ENCODE assay signal across 16 mouse cellular contexts in the genomic region with DNA sequence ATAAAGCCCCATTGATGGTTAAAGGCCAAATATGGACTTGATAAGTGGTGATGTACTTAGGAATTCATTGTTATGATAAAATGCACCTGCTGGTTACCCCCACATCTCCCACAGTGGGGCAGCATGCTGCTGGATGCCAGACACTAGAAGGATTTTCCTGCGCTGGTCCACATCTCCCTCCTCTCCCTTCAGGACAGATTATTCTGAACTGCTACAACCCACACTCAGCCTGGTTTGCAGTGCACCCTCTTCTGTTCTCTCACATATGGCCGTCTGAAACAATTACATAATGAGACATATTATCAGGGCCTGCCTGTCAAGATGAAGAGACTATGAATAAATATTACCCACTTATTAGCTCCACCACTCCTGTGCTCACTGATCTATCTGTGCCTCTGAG.
DNase-seq lines count a peak whose midpoint lies in the region; ATAC-seq lines count a peak whose summit lies in the region.
"Had no signal": no experiment of that assay in that cellular context is flagged by ENCODE, and none has a peak within 500 bp of the region (broad histone marks: within the 10 kb centered on the region; RNA-seq: fewer than 3 reads in every experiment).

No protein-coding gene starts in this region.

- H3K9me3 ChIP-seq in hindbrain, embryonic 14.5 days (ENCODE audit: control insufficient read depth, low read length): no peaks in the 10 kb centered on the region
- H3K9me3 ChIP-seq in midbrain, embryonic 16.5 days (replicated peaks; ENCODE audit: control insufficient read depth, low read length, poor library complexity, severe bottlenecking): no peaks in the 10 kb centered on the region
- H3K9me3 ChIP-seq: embryonic facial prominence, embryonic 13.5 days; kidney, embryonic 15.5 days; limb, embryonic 13.5 days had no signal

- peak; percentile 72 for ATAC-seq in hindbrain, embryonic 14.5 days (ENCODE audit: low FRiP score)
- peak; percentile 87 for ATAC-seq in midbrain, embryonic 16.5 days
- ATAC-seq in megakaryocyte, adult 5-6 weeks (ENCODE audit: poor library complexity, severe bottlenecking): no peak
- ATAC-seq: lung, postnatal 0 days had no signal

- no peak overlapping the region for H3K4me3 ChIP-seq in hindbrain, embryonic 14.5 days (replicated peaks; ENCODE audit: low read length)
- H3K4me3 ChIP-seq in midbrain, embryonic 16.5 days (ENCODE audit: low read depth, low read length): no peak overlapping the region
- H3K4me3 ChIP-seq: embryonic facial prominence, embryonic 13.5 days; kidney, embryonic 15.5 days; limb, embryonic 13.5 days had no signal

- intact Hi-C loops in left cerebral cortex, postnatal 36 days (cut with DNase I): loop anchor here (5.0 kb wide), 1 partner anchor 179 kb away; the partner anchor contains the start of gene Etv1
- intact Hi-C loops in left cerebral cortex, postnatal 10 days (cut with DNase I): loop anchor here (10.0 kb wide), 1 partner anchor 177 kb away; the partner anchor contains the start of gene Etv1

- peak; percentile 5 for DNase-seq in embryo, embryonic 10 days (ENCODE audit: low spot score)
- no peak for DNase-seq in embryo, embryonic 9.5 days (ENCODE audit: extremely low spot score)
- peak; percentile 19 to 27 for DNase-seq in left cerebral cortex, postnatal 36 days (ENCODE audit: low spot score in 2 of 2)
- DNase-seq in left cerebral cortex, postnatal 10 days (ENCODE audit: extremely low spot score in 1 of 2, low spot score in 2 of 2): no peak
- DNase-seq in hindbrain, embryonic 14.5 days (ENCODE audit: low spot score): no peak
- no peak for DNase-seq in ovary, postnatal 14 days (ENCODE audit: low spot score)
- DNase-seq: cerebellum, adult 11 months; gastrocnemius, postnatal 25 days; thymus, postnatal 25 days had no signal

- H3K4me1 ChIP-seq in hindbrain, embryonic 14.5 days (replicated peaks; ENCODE audit: control insufficient read depth, insufficient read depth, low read length): 0 out of 2 replicates have a peak, but pooled peaks cover 3% of the 10 kb centered on the region
- H3K4me1 ChIP-seq in midbrain, embryonic 16.5 days (ENCODE audit: control insufficient read depth, insufficient read depth, low read length): no peaks in the 10 kb centered on the region
- H3K4me1 ChIP-seq: embryonic facial prominence, embryonic 13.5 days; kidney, embryonic 15.5 days; limb, embryonic 13.5 days had no signal

- H3K9ac ChIP-seq in hindbrain, embryonic 14.5 days: no peak overlapping the region
- no peak overlapping the region for H3K9ac ChIP-seq in midbrain, embryonic 16.5 days (ENCODE audit: low read depth, low read length)
- H3K9ac ChIP-seq: embryonic facial prominence, embryonic 13.5 days; kidney, embryonic 15.5 days; limb, embryonic 13.5 days had no signal

- H3K4me2 ChIP-seq in hindbrain, embryonic 14.5 days (replicated peaks): no peak overlapping the region
- no peak overlapping the region for H3K4me2 ChIP-seq in midbrain, embryonic 16.5 days (ENCODE audit: low read length)
- H3K4me2 ChIP-seq: embryonic facial prominence, embryonic 13.5 days; kidney, embryonic 15.5 days; limb, embryonic 13.5 days had no signal

- 22% methylated on average over 2 of the region's 2 CpGs for WGBS in hindbrain, embryonic 14.5 days
- 25% methylated on average over 2 of the region's 2 CpGs for WGBS in midbrain, embryonic 16.5 days

- H3K36me3 ChIP-seq in hindbrain, embryonic 14.5 days (replicated peaks; ENCODE audit: control insufficient read depth, insufficient read depth): no peaks in the 10 kb centered on the region
- no peaks in the 10 kb centered on the region for H3K36me3 ChIP-seq in midbrain, embryonic 16.5 days (ENCODE audit: control insufficient read depth, insufficient read depth, low read length)
- H3K36me3 ChIP-seq: embryonic facial prominence, embryonic 13.5 days; G1E; kidney, embryonic 15.5 days; limb, embryonic 13.5 days had no signal

- no peaks in the 10 kb centered on the region for H3K27me3 ChIP-seq in hindbrain, embryonic 14.5 days (ENCODE audit: control insufficient read depth, insufficient read depth, low read length)
- H3K27me3 ChIP-seq in midbrain, embryonic 16.5 days (ENCODE audit: control insufficient read depth, insufficient read depth, low read depth, low read length): no peaks in the 10 kb centered on the region
- H3K27me3 ChIP-seq: embryonic facial prominence, embryonic 13.5 days; kidney, embryonic 15.5 days; limb, embryonic 13.5 days had no signal

- H3K27ac ChIP-seq in hindbrain, embryonic 14.5 days: no peak overlapping the region
- H3K27ac ChIP-seq in midbrain, embryonic 16.5 days (ENCODE audit: low read length): no peak overlapping the region
- H3K27ac ChIP-seq: embryonic facial prominence, embryonic 13.5 days; kidney, embryonic 15.5 days; limb, embryonic 13.5 days had no signal

Comparison
In these comparisons a context has a peak if more than half of its experiments do, and no peak if none do; other contexts are left out.
1. DNase-seq: peak in embryo, embryonic 10 days (single experiment) and left cerebral cortex, postnatal 36 days (2 of 2); none in embryo, embryonic 9.5 days (single experiment), left cerebral cortex, postnatal 10 days (0 of 2), hindbrain, embryonic 14.5 days (single experiment) and ovary, postnatal 14 days (single experiment).